Mouse (Mus musculus): ENCODE measurements at regions not wholly inside any gene's neighbourhood (a gene's known extent, or its start where the extent isn't known, plus 50 kb on each side); places are given as distances from the start of the nearest gene placed in this dataset.

GRCm38 (mm10) chr8:49006236-49006965 lies 162.7 kb upstream of the Tenm3 start:
- Histone ChIP-seq H3K27ac (ENCODE audit: insufficient read depth, low read length) (no peak overlapping the region), H3K4me1 (ENCODE audit: control insufficient read depth, insufficient read depth, low read length) (no peaks in the 10 kb centered on the region), H3K4me3 (ENCODE audit: insufficient read depth, low read length) (no peak overlapping the region)
- TF ChIP-seq POLR2A (IDR thresholded peaks at IDR 0.05; ENCODE audit: extremely low read depth, insufficient read depth, low read length) (no peak), CTCF (IDR thresholded peaks at IDR 0.05; ENCODE audit: extremely low read depth, insufficient read depth, low read length) (no peak)

- no peak overlapping the region for H3K4me3 ChIP-seq (ENCODE audit: insufficient read depth, low read length)
Measured at GRCm38 (mm10) chr8:48981667-48982066, 137.9 kb upstream of the Tenm3 start.

GRCm38 (mm10) chr8:48980755-48981154 lies 137.0 kb upstream of the Tenm3 start:
- H3K4me1 ChIP-seq (ENCODE audit: control insufficient read depth, insufficient read depth, low read length) = no peaks in the 10 kb centered on the region
- H3K27ac ChIP-seq (ENCODE audit: insufficient read depth, low read length) = no peak overlapping the region
- TF ChIP-seq CTCF (IDR thresholded peaks at IDR 0.05; ENCODE audit: extremely low read depth, insufficient read depth, low read length) (no peak), POLR2A (IDR thresholded peaks at IDR 0.05; ENCODE audit: extremely low read depth, insufficient read depth, low read length) (no peak)
- H3K4me3 ChIP-seq (ENCODE audit: insufficient read depth, low read length) = no peak overlapping the region

More at GRCm38 (mm10) chr8:48981667-48982066, 137.9 kb upstream of the Tenm3 start:
- no peak for TF ChIP-seq POLR2A (IDR thresholded peaks at IDR 0.05; ENCODE audit: extremely low read depth, insufficient read depth, low read length)
- no peak for TF ChIP-seq CTCF (IDR thresholded peaks at IDR 0.05; ENCODE audit: extremely low read depth, insufficient read depth, low read length)
- no peak overlapping the region for H3K27ac ChIP-seq (ENCODE audit: insufficient read depth, low read length)
- no peaks in the 10 kb centered on the region for H3K4me1 ChIP-seq (ENCODE audit: control insufficient read depth, insufficient read depth, low read length)

GRCm38 (mm10) chr8:48970655-48971054 lies 126.9 kb upstream of the Tenm3 start:
- Histone ChIP-seq H3K4me1 (ENCODE audit: control insufficient read depth, insufficient read depth, low read length) (no peaks in the 10 kb centered on the region), H3K27ac (ENCODE audit: insufficient read depth, low read length) (no peak overlapping the region), H3K4me3 (ENCODE audit: insufficient read depth, low read length) (no peak overlapping the region)
- no peak for TF ChIP-seq POLR2A (IDR thresholded peaks at IDR 0.05; ENCODE audit: extremely low read depth, insufficient read depth, low read length)
- no peak for TF ChIP-seq CTCF (IDR thresholded peaks at IDR 0.05; ENCODE audit: extremely low read depth, insufficient read depth, low read length)

GRCm38 (mm10) chr8:48964929-48965328 lies 121.2 kb upstream of the Tenm3 start:
- TF ChIP-seq CTCF (IDR thresholded peaks at IDR 0.05; ENCODE audit: extremely low read depth, insufficient read depth, low read length) (no peak), POLR2A (IDR thresholded peaks at IDR 0.05; ENCODE audit: extremely low read depth, insufficient read depth, low read length) (no peak)
- H3K4me1 ChIP-seq (ENCODE audit: control insufficient read depth, insufficient read depth, low read length) = no peaks in the 10 kb centered on the region
- no peak overlapping the region for H3K27ac ChIP-seq (ENCODE audit: insufficient read depth, low read length)
- no peak overlapping the region for H3K4me3 ChIP-seq (ENCODE audit: insufficient read depth, low read length)

- Histone ChIP-seq H3K4me1 (ENCODE audit: control insufficient read depth, insufficient read depth, low read length) (no peaks in the 10 kb centered on the region), H3K27ac (ENCODE audit: insufficient read depth, low read length) (no peak overlapping the region), H3K4me3 (ENCODE audit: insufficient read depth, low read length) (no peak overlapping the region)
- TF ChIP-seq CTCF (IDR thresholded peaks at IDR 0.05; ENCODE audit: extremely low read depth, insufficient read depth, low read length) (no peak), POLR2A (IDR thresholded peaks at IDR 0.05; ENCODE audit: extremely low read depth, insufficient read depth, low read length) (no peak)
Measured at GRCm38 (mm10) chr8:48957614-48958013, 113.9 kb upstream of the Tenm3 start.

GRCm38 (mm10) chr8:48951412-48951811 lies 107.7 kb upstream of the Tenm3 start:
- TF ChIP-seq CTCF (IDR thresholded peaks at IDR 0.05; ENCODE audit: extremely low read depth, insufficient read depth, low read length) (no peak), POLR2A (IDR thresholded peaks at IDR 0.05; ENCODE audit: extremely low read depth, insufficient read depth, low read length) (no peak)

GRCm38 (mm10) chr8:48944177-48944576 lies 100.4 kb upstream of the Tenm3 start:
- H3K27ac ChIP-seq (ENCODE audit: insufficient read depth, low read length) = no peak overlapping the region
- no peak for TF ChIP-seq POLR2A (IDR thresholded peaks at IDR 0.05; ENCODE audit: extremely low read depth, insufficient read depth, low read length)
- TF ChIP-seq CTCF (IDR thresholded peaks at IDR 0.05; ENCODE audit: extremely low read depth, insufficient read depth, low read length) = no peak
- H3K4me3 ChIP-seq (ENCODE audit: insufficient read depth, low read length) = no peak overlapping the region
- no peaks in the 10 kb centered on the region for H3K4me1 ChIP-seq (ENCODE audit: control insufficient read depth, insufficient read depth, low read length)

More at GRCm38 (mm10) chr8:48951412-48951811, 107.7 kb upstream of the Tenm3 start:
- no peaks in the 10 kb centered on the region for H3K4me1 ChIP-seq (ENCODE audit: control insufficient read depth, insufficient read depth, low read length)
- H3K27ac ChIP-seq (ENCODE audit: insufficient read depth, low read length) = no peak overlapping the region
- no peak overlapping the region for H3K4me3 ChIP-seq (ENCODE audit: insufficient read depth, low read length)

- H3K27ac ChIP-seq (ENCODE audit: insufficient read depth, low read length) = no peak overlapping the region
- no peak for TF ChIP-seq CTCF (IDR thresholded peaks at IDR 0.05; ENCODE audit: extremely low read depth, insufficient read depth, low read length)
- no peak for TF ChIP-seq POLR2A (IDR thresholded peaks at IDR 0.05; ENCODE audit: extremely low read depth, insufficient read depth, low read length)
- H3K4me1 ChIP-seq (ENCODE audit: control insufficient read depth, insufficient read depth, low read length) = no peaks in the 10 kb centered on the region
- no peak overlapping the region for H3K4me3 ChIP-seq (ENCODE audit: insufficient read depth, low read length)
Measured at GRCm38 (mm10) chr8:48937144-48937543, 93.4 kb upstream of the Tenm3 start.

- no peak for TF ChIP-seq POLR2A (IDR thresholded peaks at IDR 0.05; ENCODE audit: extremely low read depth, insufficient read depth, low read length)
- no peak for TF ChIP-seq CTCF (IDR thresholded peaks at IDR 0.05; ENCODE audit: extremely low read depth, insufficient read depth, low read length)
- Histone ChIP-seq H3K4me1 (ENCODE audit: control insufficient read depth, insufficient read depth, low read length) (no peaks in the 10 kb centered on the region), H3K27ac (ENCODE audit: insufficient read depth, low read length) (no peak overlapping the region), H3K4me3 (ENCODE audit: insufficient read depth, low read length) (no peak overlapping the region)
Measured at GRCm38 (mm10) chr8:48927135-48927534, 83.4 kb upstream of the Tenm3 start.
